Mouse (Mus musculus) fibroblast of lung, adult 2 months (primary cell): ENCODE results near the gene Hhat.

Experiments
- DNase-seq: peaks from one replicate; pipeline ENCODE4 v3.0.0-alpha.2; 2011; ENCODE audit warnings: low read depth

Gene Hhat

GRCm38 (mm10) chr1:192489908-192490825 is 280.9 kb downstream of the Hhat start:
- no peak for DNase-seq

- DNase-seq = no peak
These were observed 283.5 kb downstream of the Hhat start for GRCm38 (mm10) chr1:192487571-192487970.

GRCm38 (mm10) chr1:192485030-192485429 is 286.0 kb downstream of the Hhat start:
- no peak for DNase-seq

- DNase-seq = no peak
These were observed 289.6 kb downstream of the Hhat start for GRCm38 (mm10) chr1:192481446-192481845.

- no peak for DNase-seq
These were observed 290.8 kb downstream of the Hhat start for GRCm38 (mm10) chr1:192480072-192480784.

- no peak for DNase-seq
These were observed 292.8 kb downstream of the Hhat start for GRCm38 (mm10) chr1:192478176-192478575.

- no peak for DNase-seq
These were observed 293.5 kb downstream of the Hhat start for GRCm38 (mm10) chr1:192477556-192477955.

GRCm38 (mm10) chr1:192476704-192477103 is 294.3 kb downstream of the Hhat start:
- DNase-seq = no peak

GRCm38 (mm10) chr1:192473134-192473533 is 297.9 kb downstream of the Hhat start:
- no peak for DNase-seq

- no peak for DNase-seq
These were observed 298.7 kb downstream of the Hhat start for GRCm38 (mm10) chr1:192472366-192472765.

- DNase-seq = no peak
These were observed 307.3 kb downstream of the Hhat start for GRCm38 (mm10) chr1:192463732-192464131.

- DNase-seq = no peak
These were observed 313.4 kb downstream of the Hhat start for GRCm38 (mm10) chr1:192457526-192458206.

- DNase-seq = no peak
These were observed 314.0 kb downstream of the Hhat start for GRCm38 (mm10) chr1:192457037-192457436.

- DNase-seq = no peak
These were observed 316.0 kb downstream of the Hhat start for GRCm38 (mm10) chr1:192454981-192455380.

GRCm38 (mm10) chr1:192454501-192454900 is 316.5 kb downstream of the Hhat start:
- no peak for DNase-seq

- no peak for DNase-seq
These were observed 319.3 kb downstream of the Hhat start for GRCm38 (mm10) chr1:192451722-192452121.

- no peak for DNase-seq
These were observed 320.6 kb downstream of the Hhat start for GRCm38 (mm10) chr1:192450425-192450824.

- DNase-seq = no peak
These were observed 321.3 kb downstream of the Hhat start for GRCm38 (mm10) chr1:192449572-192450351.

- DNase-seq = no peak
These were observed 322.5 kb downstream of the Hhat start for GRCm38 (mm10) chr1:192448512-192448911.

- no peak for DNase-seq
These were observed 323.4 kb downstream of the Hhat start for GRCm38 (mm10) chr1:192447666-192448065.
